Mouse (Mus musculus) intestine, postnatal 0 days (tissue): ENCODE measurements around the gene Obscn. TPM values are rescaled to one million over a fixed set of nuclear protein-coding genes. Genes with fewer than 3 reads are reported as not detected.

Experiments
- ATAC-seq: fragments of 200-750 bp; cut with Nextera tagmentation; 2 replicates; pipeline ENCODE4 v1.8.0; 2017; ENCODE audit warnings: mild to moderate bottlenecking, moderate TSS enrichment, moderate library complexity
- H3K27ac ChIP-seq: fragments of 300-500 bp; sonication (generic); 2 replicates; pipeline ENCODE4 v1.5.1; 2014; ENCODE audit warnings: mild to moderate bottlenecking, low read depth, low read length, moderate library complexity
- H3K27me3 ChIP-seq: fragments of 300-500 bp; sonication (generic); replicated peaks from 2 replicates; pipeline ENCODE4 v1.6.1; 2014; ENCODE audit warnings: low read length, mixed read lengths; ENCODE audit not compliant: control insufficient read depth, insufficient read depth
- H3K36me3 ChIP-seq: fragments of 300-500 bp; sonication (generic); 2 replicates; pipeline ENCODE4 v1.6.1; 2014; ENCODE audit warnings: mild to moderate bottlenecking, moderate library complexity; ENCODE audit not compliant: control insufficient read depth, insufficient read depth
- H3K4me1 ChIP-seq: fragments of 300-500 bp; sonication (generic); replicated peaks from 2 replicates; pipeline ENCODE4 v1.6.1; 2014; ENCODE audit warnings: antibody characterized with exemption, low read length, mixed read lengths; ENCODE audit not compliant: control insufficient read depth, insufficient read depth
- H3K4me2 ChIP-seq: fragments of 300-500 bp; sonication (generic); replicated peaks from 2 replicates; pipeline ENCODE4 v1.6.1; 2014; ENCODE audit warnings: low read depth, mild to moderate bottlenecking, moderate library complexity
- H3K4me3 ChIP-seq: fragments of 300-500 bp; sonication (generic); 2 replicates; pipeline ENCODE4 v1.5.1; 2014; ENCODE audit warnings: low read depth, low read length
- H3K9ac ChIP-seq: fragments of 300-500 bp; sonication (generic); 2 replicates; pipeline ENCODE4 v1.6.1; 2014; ENCODE audit warnings: mild to moderate bottlenecking, low read depth, low read length
- H3K9me3 ChIP-seq: fragments of 300-500 bp; sonication (generic); 2 replicates; pipeline ENCODE4 v1.6.1; 2016; ENCODE audit warnings: mixed run types; ENCODE audit not compliant: control insufficient read depth
- CTCF ChIP-seq: sonication (generic); IDR thresholded peaks from 2 replicates; pipeline ENCODE4 v1.5.1; 2016; ENCODE audit warnings: low read depth, mild to moderate bottlenecking, control low read depth, antibody characterized with exemption, moderate library complexity
- WGBS: fragments of 180-500 bp; shearing (Covaris S2); extraction: QIAGEN DNeasy Blood & Tissue Kit; methylation state at CpG from one replicate; pipeline ENCODE4 v1.1.7; 2014; 5-methylcytosine and 5-hydroxymethylcytosine counted together
- polyA plus RNA-seq: library from polyadenylated mRNA; unstranded; fragments of >200 nt; fragmentation: Nextera tagmentation; extraction: Ambion mirVana; gene quantifications from 2 replicates; pipeline ENCODE4 v1.2.1, GENCODE M21; 2015

The Obscn gene
- polyA plus RNA-seq, 1 experiment from 2014 or later: 0.23 TPM

DNA sequence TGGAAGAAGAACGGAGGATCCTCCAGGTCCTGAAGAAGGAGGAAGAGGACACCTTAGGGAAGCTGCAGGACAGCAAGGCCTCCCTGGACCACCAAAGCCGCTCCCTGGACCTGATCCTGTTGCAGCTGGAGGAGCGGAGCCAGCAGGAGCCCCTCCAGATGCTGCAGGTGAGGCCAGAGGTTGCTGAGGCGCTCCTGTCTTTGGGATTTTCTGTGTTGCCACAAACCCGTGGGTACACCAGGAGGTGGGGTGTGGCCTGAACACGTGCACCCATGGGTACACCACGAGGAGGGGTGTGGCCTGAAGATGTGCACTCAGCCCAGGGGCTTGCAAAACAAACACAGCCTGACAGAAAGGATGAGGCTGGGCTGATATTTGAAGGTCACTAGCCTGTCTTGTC is 167.7 kb downstream of the Obscn start:
- Histone ChIP-seq H3K9ac (no peak overlapping the region), H3K4me1 (0 out of 2 replicates have a peak, but pooled peaks cover 3% of the 10 kb centered on the region), H3K27me3 (no peaks in the 10 kb centered on the region), H3K27ac (no peak overlapping the region), H3K36me3 (peaks cover 3% of the 10 kb centered on the region; the same call in 1 of the 2 replicates), H3K9me3 (no peaks in the 10 kb centered on the region), H3K4me2 (no peak overlapping the region), H3K4me3 (no peak overlapping the region)
- no peak for TF ChIP-seq CTCF
- ATAC-seq: no peak
- 69% methylated on average over 7 of the region's 7 CpGs for WGBS

- Histone ChIP-seq H3K4me2 (no peak overlapping the region), H3K27me3 (peaks cover under 1% of the 10 kb centered on the region), H3K27ac (no peak overlapping the region), H3K9me3 (no peaks in the 10 kb centered on the region), H3K4me3 (no peak overlapping the region), H3K36me3 (no peaks in the 10 kb centered on the region; the same call in 1 of the 2 replicates), H3K4me1 (0 out of 2 replicates have a peak, but pooled peaks cover 3% of the 10 kb centered on the region), H3K9ac (no peak overlapping the region)
- ATAC-seq: no peak
- 100% methylated on average over 1 of the region's 1 CpGs for WGBS
- TF ChIP-seq CTCF: peak; percentile 71
Observed at GRCm38 (mm10) chr11:58967346-58967745, 168.9 kb downstream of the Obscn start.

DNA sequence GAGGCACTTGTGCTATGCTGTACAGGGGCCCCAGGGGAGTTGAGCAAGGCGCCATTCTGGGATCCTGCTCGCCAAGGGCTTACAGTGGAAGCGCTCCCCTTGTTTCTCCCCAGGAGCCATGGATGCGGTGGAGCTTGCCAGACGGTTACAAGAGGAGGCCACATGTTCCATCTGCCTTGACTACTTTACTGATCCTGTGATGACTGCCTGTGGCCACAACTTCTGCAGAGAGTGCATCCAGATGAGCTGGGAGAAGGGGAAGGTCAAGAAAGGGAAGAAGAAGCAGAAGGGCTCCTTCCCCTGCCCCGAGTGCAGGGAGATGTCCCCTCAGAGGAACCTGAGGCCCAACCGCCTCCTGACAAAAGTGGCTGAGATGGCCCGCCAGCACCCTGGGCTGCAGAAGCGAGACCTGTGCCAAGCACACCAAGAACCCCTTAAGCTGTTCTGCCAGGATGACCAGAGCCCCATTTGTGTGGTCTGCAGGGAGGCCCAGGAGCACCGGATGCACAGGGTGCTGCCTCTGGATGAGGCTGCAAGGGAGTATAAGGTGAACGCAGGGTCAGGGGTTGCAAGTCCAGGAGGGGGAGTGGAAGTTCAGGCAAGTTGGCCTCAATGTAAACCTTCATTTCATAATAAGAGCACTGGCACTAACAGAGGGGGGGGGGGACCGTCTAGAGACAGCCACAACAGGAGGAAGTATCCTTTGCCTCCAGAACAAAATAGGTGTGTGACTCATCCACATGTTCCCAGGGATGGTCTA is 171.0 kb downstream of the Obscn start:
- 50% methylated on average over 12 of the region's 12 CpGs for WGBS
- Histone ChIP-seq H3K4me2 (no peak overlapping the region), H3K9me3 (no peaks in the 10 kb centered on the region), H3K36me3 (no peaks in the 10 kb centered on the region), H3K9ac (no peak overlapping the region), H3K4me1 (0 out of 2 replicates have a peak, but pooled peaks cover 3% of the 10 kb centered on the region), H3K4me3 (no peak overlapping the region), H3K27ac (no peak overlapping the region), H3K27me3 (peaks cover 8% of the 10 kb centered on the region)
- peak; percentile 55 for ATAC-seq
- no peak for TF ChIP-seq CTCF

DNA sequence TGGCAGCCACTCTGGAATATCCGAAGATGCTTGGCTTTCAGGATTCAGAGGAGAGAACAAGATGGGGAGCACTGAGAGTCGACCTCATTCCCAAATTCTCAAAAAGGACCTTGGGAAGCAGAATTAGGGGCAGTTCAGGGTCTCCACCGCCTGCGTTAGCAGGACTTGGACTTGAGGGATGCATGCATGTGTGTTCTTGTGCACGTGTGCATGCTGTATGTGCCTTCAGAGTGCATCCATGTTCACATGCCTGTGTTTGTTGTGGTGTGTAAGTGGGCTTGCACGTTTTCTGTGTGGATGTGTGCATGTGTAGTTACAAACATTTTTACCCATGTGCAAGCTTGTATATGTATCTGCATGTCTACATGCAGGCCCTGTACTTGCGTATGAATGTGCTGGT is 172.0 kb downstream of the Obscn start:
- no peak overlapping the region for H3K9ac ChIP-seq
- H3K27me3 ChIP-seq: peaks cover 8% of the 10 kb centered on the region
- H3K36me3 ChIP-seq: no peaks in the 10 kb centered on the region
- WGBS: 90% methylated on average over 7 of the region's 7 CpGs
- H3K4me2 ChIP-seq: no peak overlapping the region
- TF ChIP-seq CTCF: no peak
- ATAC-seq: no peak
- H3K4me1 ChIP-seq: 0 out of 2 replicates have a peak, but pooled peaks cover 2% of the 10 kb centered on the region
- no peak overlapping the region for H3K4me3 ChIP-seq
- H3K27ac ChIP-seq: no peak overlapping the region
- no peaks in the 10 kb centered on the region for H3K9me3 ChIP-seq

- WGBS: 28% methylated on average over 17 of the region's 17 CpGs
- TF ChIP-seq CTCF: no peak
- no peak; the same call in 1 of the 2 replicates for ATAC-seq
- Histone ChIP-seq H3K36me3 (no peaks in the 10 kb centered on the region), H3K27ac (no peak overlapping the region), H3K27me3 (peaks cover 8% of the 10 kb centered on the region), H3K4me1 (no peaks in the 10 kb centered on the region), H3K9me3 (no peaks in the 10 kb centered on the region), H3K4me3 (no peak overlapping the region), H3K4me2 (no peak overlapping the region), H3K9ac (no peak overlapping the region)
Observed at GRCm38 (mm10) chr11:58963543-58963942, 172.7 kb downstream of the Obscn start.

DNA sequence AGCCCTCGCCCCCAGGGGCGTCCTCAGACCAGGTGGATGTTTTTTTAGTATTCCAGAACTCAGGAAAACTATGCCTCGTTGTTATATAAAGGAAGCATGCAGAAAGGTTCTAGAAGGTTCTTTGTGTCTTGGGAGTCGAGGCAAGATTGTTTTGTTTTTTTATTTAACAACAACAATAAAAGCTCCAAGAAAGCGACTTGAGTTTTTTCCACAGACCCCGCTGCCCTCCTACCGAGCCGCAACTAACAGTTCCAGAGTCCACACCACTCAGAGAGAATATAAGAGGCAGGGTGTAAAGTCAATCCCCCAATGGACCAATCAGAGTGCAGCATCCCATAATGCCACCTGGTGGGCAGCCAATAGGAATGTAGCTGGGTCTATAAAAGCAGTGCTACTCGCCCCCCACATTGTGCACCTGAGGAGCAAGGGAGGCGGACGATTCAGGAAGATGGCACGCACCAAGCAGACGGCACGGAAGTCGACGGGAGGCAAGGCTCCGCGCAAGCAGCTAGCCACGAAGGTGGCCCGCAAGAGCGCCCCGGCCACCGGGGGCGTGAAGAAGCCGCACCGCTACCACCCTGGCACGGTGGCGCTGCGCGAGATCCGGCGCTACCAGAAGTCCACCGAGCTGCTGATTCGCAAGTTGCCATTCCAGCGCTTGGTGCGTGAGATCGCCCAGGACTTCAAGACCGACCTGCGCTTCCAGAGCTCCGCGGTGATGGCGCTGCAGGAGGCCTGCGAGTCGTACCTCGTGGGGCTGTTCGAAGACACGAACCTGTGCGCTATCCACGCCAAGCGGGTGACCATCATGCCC is 174.6 kb downstream of the Obscn start:
- H3K4me3 ChIP-seq: no peak overlapping the region
- H3K27me3 ChIP-seq: peaks cover 8% of the 10 kb centered on the region
- no peak overlapping the region for H3K4me2 ChIP-seq
- H3K9ac ChIP-seq: no peak overlapping the region
- H3K27ac ChIP-seq: no peak overlapping the region
- H3K4me1 ChIP-seq: peaks cover 2% of the 10 kb centered on the region; the same call in 1 of the 2 replicates
- H3K36me3 ChIP-seq: peaks cover 8% of the 10 kb centered on the region; the same call in 1 of the 2 replicates
- 60% methylated on average over 50 of the region's 50 CpGs for WGBS
- no peaks in the 10 kb centered on the region for H3K9me3 ChIP-seq
- TF ChIP-seq CTCF: 0 out of 2 replicates have a peak, but pooled peaks have one; percentile 9
- ATAC-seq: no peak
